Mouse (Mus musculus) CH12.LX (cell line): ENCODE measurements around the gene Sacm1l.

Experiments used
- CTCF ChIP-seq, 2 experiments: IDR thresholded peaks in 1 of 2; conservative IDR thresholded peaks in 1 of 2; 2 replicates each; pipeline ENCODE4 v1.5.1; 2011 to 2012; ENCODE audit warnings: low read depth in 2 of 2, low read length in 2 of 2, improper control_type of control experiment in 1 of 2, inconsistent platforms in 1 of 2, mild to moderate bottlenecking in 1 of 2, moderate library complexity in 1 of 2
- EP300 ChIP-seq: IDR thresholded peaks from 2 replicates; pipeline ENCODE4 v1.6.1; 2011; ENCODE audit warnings: low read length, improper control_type of control experiment
- HCFC1 ChIP-seq: IDR thresholded peaks from 2 replicates; pipeline ENCODE4 v1.6.1; 2012; ENCODE audit warnings: low read depth, mild to moderate bottlenecking, inconsistent platforms, low read length, improper control_type of control experiment
- MAZ ChIP-seq: IDR thresholded peaks from 2 replicates; pipeline ENCODE4 v1.6.1; 2012; ENCODE audit warnings: low read depth, mild to moderate bottlenecking, inconsistent platforms, low read length, improper control_type of control experiment, moderate library complexity
- MEF2A ChIP-seq: IDR thresholded peaks from 2 replicates; pipeline ENCODE4 v1.6.1; 2014; ENCODE audit warnings: low read depth, mild to moderate bottlenecking, inconsistent platforms, low read length, improper control_type of control experiment, borderline replicate concordance
- POLR2A ChIP-seq: IDR thresholded peaks from 2 replicates; pipeline ENCODE4 v1.6.1; 2011; ENCODE audit warnings: low read depth, mild to moderate bottlenecking, improper control_type of control experiment, low read length
- USF1 ChIP-seq: IDR thresholded peaks from 2 replicates; pipeline ENCODE4 v1.6.1; 2014; ENCODE audit warnings: low read depth, mild to moderate bottlenecking, inconsistent platforms, low read length, improper control_type of control experiment
- USF2 ChIP-seq: conservative IDR thresholded peaks from 2 replicates; pipeline ENCODE4 v1.6.1; 2011; ENCODE audit warnings: low read depth, low read length, improper control_type of control experiment
- ZKSCAN1 ChIP-seq: IDR thresholded peaks from 2 replicates; pipeline ENCODE4 v1.6.1; 2012; ENCODE audit warnings: low read depth, inconsistent platforms, low read length, improper control_type of control experiment, borderline replicate concordance

- TF ChIP-seq MAZ (no peak), USF2 (no peak), ZKSCAN1 (no peak), CTCF (conservative IDR thresholded peaks at IDR 0.05 in 1 of 2, IDR thresholded peaks at IDR 0.05 in 1 of 2; ENCODE audit: low read depth in 2 of 2, low read length in 2 of 2) (no peak), POLR2A (no peak), EP300 (no peak), USF1 (no peak), HCFC1 (no peak), MEF2A (no peak)
Observed at GRCm38 (mm10) chr9:123489727-123490343, 39.7 kb upstream of the Sacm1l start.
